Mouse (Mus musculus): ENCODE measurements around the gene Wfikkn1.
"Not testable (repeated sequence)": the region's sequence is repeated elsewhere in the genome, so short reads cannot be mapped to it uniquely, and the experiment has no call there.

Gene Wfikkn1

DNA sequence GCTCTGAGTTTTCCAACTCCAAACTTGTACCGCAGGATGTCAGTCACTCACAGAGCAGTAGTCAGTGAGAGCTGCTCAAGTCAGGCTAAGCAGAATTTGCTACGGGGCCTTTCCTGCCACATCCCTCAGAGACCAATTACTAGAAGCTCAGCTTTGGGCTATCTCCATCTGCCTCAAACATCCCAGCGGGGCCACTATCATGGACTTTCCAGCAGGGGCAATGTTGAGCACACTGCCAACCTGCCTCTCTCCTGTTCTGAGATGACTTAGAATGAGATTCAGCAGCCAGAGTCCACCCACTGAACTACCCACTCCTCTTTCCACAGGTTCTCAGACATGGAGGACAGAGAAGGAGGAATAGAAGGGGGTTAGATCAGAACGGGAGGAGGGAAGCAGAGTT, 5.0 kb upstream of the Wfikkn1 start:
- DNase-seq (ENCODE audit: extremely low read depth, low read depth, low spot score) = no peak

GRCm38 (mm10) chr17:25883824-25884223, 3.2 kb upstream of the Wfikkn1 start:
- DNase-seq (ENCODE audit: extremely low read depth, low read depth, low spot score) = no peak

- DNase-seq (ENCODE audit: extremely low read depth, low read depth, low spot score) = no peak
Measured at GRCm38 (mm10) chr17:25883268-25883667, 2.6 kb upstream of the Wfikkn1 start.

DNA sequence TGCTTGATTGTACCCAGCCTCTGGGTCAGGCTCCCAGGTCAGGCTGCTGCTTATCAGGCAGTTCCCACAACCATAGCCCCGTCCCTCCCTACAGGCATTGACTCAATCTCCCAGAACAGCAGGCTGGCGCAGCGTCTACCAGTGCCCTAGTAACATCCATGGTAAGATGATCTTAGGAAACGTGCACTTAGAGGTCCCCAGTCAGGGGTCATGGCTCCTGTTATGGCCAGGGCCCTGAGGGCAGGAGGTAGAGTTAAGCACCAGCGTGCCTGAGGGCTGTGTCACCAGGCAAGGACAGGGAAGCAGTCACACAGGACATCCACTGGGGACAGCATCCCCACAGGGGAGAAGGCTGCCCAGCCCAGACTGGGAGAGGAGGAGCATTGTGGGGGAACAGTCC, 1.6 kb upstream of the Wfikkn1 start:
- DNase-seq (ENCODE audit: extremely low read depth, low read depth, low spot score) = no peak

DNA sequence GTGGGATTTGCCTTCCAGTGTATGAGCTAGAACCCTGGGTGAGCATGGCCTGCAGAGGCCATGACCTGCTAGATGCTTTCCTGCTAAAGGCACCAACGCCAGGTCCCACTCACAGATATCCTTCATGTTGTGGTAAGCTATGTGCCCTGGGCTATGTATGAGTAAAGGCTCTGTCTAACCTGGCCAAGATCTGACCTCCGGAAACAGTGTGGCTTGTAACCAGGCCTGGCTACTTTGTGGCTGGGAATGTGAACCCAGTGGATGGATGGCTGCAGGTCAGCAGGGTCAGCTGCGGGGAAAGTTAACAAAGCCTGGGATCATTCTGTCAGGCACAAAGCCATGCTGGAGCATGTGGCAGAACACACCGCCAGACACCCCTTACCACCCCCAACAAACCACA, 1.0 kb upstream of the Wfikkn1 start:
- no peak for DNase-seq (ENCODE audit: extremely low read depth, low read depth, low spot score)

- DNase-seq (ENCODE audit: extremely low read depth, low read depth, low spot score) = no peak
Measured at GRCm38 (mm10) chr17:25880913-25881641, 419 bp upstream of the Wfikkn1 start.

GRCm38 (mm10) chr17:25879750-25880149, 908 bp downstream of the Wfikkn1 start:
- DNase-seq (ENCODE audit: extremely low read depth, low read depth, low spot score) = no peak

GRCm38 (mm10) chr17:25879261-25879660, 1.4 kb downstream of the Wfikkn1 start:
- no peak for DNase-seq (ENCODE audit: extremely low read depth, low read depth, low spot score)

DNA sequence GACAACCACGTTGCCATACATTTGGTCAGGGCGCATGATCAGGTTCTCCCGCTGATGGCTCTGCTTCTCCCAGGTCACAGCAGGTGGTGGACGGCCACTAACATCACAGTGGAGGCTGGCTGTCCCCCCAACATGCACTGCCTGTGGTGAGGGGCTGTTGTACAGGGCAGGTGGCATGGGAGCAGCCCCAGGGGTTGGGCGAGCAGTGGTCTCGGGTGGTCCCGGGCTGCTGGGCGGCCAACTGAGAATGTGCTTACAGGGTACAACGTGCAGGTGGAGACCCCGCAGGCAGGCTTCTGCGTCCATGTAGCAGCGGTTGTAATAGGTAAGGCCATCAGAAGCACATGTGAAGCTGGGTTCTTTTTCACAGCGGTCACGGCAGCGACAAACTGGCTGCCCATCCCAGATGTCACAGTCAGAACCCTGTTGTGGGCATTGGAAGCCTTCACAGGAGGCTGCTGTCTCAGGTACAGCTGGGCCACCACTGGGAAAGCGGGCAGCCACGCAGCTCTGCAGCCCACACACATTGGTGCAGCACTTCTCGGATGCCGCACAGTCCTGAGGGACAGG, 2.0 kb downstream of the Wfikkn1 start:
- no peak for DNase-seq (ENCODE audit: extremely low read depth, low read depth, low spot score)

- no peak for DNase-seq (ENCODE audit: extremely low read depth, low read depth, low spot score)
Measured at GRCm38 (mm10) chr17:25877741-25878610, 2.7 kb downstream of the Wfikkn1 start.

GRCm38 (mm10) chr17:25877025-25877424, 3.6 kb downstream of the Wfikkn1 start:
- no peak for DNase-seq (ENCODE audit: extremely low read depth, low read depth, low spot score)

- DNase-seq (ENCODE audit: extremely low read depth, low read depth, low spot score) = no peak
Measured at GRCm38 (mm10) chr17:25876347-25876915, 4.2 kb downstream of the Wfikkn1 start.

DNA sequence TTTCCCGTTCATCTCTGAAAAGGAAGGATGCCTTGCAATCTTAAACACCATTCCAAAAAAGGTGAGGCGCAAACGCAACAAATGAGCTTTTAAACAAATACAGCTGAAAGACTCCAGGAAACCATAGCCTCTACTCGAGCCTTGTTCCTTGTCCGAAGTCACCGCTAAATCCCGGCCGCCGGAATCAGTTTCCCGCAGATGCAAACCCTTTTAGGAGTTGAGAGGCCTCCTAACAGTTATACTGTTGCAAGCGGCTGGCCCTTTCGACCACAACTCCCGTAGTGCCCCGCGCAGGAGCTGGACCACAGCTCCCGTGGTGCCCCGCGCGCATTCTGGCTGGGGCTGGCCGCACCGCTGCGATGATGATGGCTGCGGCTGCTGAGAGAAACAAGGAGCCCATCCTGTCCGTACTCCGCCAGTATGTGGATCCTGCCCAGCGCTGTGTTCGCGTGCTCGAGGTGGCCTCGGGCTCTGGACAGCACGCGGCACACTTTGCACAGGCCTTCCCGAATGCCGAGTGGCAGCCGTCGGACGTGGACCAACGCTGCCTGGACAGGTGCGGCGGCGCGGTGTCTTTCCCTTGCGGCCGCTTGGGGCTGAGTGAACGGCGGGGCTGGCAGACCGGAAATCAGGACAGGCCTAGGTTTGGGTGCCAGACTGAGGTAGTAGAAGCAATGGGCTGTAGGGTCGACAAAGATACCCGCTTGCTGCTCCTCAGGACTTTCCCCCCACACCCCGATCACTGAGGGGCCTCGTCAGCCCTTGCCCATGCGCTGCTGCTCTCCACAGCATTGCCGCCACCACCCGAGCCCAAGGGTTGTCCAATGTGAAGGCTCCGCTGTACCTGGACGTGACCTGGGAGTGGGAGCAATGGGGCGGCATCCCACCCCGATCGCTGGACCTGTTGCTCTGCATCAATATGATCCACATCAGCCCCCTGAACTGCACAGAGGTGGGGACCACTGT, 5.2 kb downstream of the Wfikkn1 start:
- DNase-seq (ENCODE audit: extremely low read depth, low read depth, low spot score) = no peak

DNA sequence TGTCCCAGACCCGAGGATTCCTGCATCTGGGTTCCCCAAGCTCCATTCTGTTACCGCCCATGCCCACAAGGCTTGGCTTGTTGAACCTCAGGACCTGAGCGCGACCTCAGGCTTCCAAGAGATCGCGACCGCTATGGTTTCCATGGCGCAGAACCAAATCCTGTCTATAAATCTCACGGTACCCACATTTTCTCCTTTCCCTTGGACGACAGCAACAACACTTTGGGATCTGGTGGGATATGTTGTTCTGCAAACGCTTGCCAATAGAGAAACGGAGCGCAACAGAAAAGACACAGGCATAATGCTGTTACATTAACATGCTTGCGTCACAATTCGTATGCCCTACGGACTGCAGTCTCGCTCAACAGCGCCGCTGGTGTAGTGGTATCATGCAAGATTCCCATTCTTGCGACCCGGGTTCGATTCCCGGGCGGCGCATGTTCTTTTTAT, 5.9 kb downstream of the Wfikkn1 start, which contains the start of gene Mettl26:
Mettl26 (plus strand) TSS at position 354 of the 450 bp plus-strand sequence.
- no peak for DNase-seq (ENCODE audit: extremely low read depth, low read depth, low spot score)

- no peak for DNase-seq (ENCODE audit: extremely low read depth, low read depth, low spot score)
Measured at GRCm38 (mm10) chr17:25874148-25874720, 6.4 kb downstream of the Wfikkn1 start.

DNA sequence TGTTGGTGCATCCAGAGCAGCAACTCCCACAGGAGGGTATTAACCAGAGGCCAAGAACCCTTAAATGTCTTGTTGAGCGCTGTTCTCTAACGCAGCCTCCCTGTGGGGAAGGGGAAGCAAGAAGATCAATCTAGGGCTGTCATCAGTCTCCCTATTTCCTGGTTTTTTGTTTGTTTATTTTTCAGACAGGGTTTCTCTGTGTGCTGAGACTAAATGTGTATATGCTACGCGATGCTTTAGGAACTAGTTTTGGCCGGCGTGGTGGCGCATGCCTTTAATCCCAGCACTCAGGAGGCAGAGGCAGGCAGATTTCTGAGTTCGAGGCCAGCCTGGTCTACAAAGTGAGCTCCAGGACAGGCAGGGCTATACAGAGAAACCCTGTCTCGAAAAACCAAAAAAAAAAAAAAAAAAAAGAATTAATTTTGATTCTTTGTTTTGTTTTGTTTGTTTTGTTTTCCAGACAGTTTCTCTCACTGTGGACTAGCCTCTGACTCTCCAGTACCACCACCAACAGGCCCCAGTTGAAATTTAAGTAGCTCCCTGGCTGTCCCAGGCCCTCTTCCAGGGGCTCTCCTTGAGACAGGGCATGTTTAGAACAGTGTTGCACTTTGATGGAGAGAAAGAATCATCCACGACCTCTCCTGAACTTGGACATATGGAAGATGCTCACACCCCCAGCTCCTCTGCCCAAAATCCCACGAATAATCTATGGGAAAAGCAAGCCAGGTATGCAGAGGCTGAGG, 7.1 kb downstream of the Wfikkn1 start:
- no peak for DNase-seq (ENCODE audit: extremely low read depth, low read depth, low spot score)

GRCm38 (mm10) chr17:25872676-25873075, 8.0 kb downstream of the Wfikkn1 start:
- no peak for DNase-seq (ENCODE audit: extremely low read depth, low read depth, low spot score)

DNA sequence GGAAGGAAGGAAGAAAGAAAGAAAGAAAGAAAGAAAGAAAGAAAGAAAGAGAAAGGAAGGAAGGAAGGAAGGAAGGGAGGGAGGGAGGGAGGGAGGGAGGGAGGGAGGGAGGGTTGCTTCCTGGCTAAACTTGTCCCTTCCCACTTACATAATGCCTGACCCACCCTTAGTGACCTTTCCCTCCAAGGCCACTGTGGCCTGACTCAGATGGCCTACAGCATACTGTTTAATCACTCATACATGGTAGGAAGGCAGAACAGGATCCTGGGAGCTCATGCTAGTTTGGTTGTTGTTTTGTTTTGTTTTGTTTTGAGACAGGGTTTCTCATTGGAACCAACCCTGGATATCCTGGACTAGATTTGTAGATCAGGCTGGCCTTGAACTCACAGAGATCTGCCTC, 9.1 kb downstream of the Wfikkn1 start:
- DNase-seq (ENCODE audit: extremely low read depth, low read depth, low spot score) = not testable (repeated sequence)

DNA sequence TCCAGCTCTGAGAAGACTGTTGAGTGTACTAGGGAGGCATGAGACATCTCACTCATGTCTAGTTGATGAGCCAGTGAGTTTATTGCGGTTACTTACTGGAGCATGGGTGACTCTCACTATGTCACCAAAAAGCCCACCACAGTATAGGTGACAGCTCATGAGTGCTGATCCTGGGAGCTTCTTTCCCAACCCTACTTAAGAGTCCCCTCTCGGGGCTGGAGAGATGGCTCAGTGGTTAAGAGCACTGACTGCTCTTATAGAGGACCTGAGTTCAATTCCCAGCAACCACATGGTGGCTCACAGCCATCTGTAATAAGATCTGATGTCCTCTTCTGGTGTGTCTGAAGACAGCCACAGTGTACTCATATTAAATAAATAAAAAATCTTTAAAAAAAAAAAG, 10.7 kb downstream of the Wfikkn1 start:
- DNase-seq (ENCODE audit: extremely low read depth, low read depth, low spot score) = no peak
